Mouse (Mus musculus) cerebellum, adult 2 months (tissue): ENCODE data around the gene Rhov.

Source experiments
- CTCF ChIP-seq: fragments of 200-500 bp; IDR thresholded peaks from 2 replicates; pipeline ENCODE4 v1.5.1; 2011; ENCODE audit warnings: low read depth, mild to moderate bottlenecking, control low read depth, low read length, moderate library complexity, borderline replicate concordance; ENCODE audit not compliant: insufficient read depth
- POLR2A ChIP-seq: fragments of 200-500 bp; IDR thresholded peaks from 2 replicates; pipeline ENCODE4 v1.6.1; 2011; ENCODE audit warnings: low read length, control low read depth, borderline replicate concordance; ENCODE audit not compliant: insufficient read depth

DNA sequence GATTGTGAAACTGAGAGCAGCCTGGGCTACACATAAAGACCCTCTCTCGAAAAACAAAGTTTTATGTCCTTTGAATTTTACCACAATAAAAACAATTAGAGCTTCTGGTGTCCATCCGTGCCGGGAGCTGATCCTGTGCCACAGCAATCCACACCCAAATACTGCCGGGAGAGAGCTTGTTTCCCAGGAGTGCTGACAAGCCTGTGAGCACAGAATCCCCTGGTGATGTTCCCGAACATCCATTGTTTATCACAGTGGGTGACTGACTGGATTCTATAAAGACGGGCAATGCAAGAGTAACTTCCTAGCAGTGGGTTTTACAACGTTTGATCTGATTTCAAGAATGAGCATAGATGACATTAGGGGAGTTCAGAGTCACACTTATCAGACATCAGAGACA is 16.1 kb downstream of the Rhov start:
- TF ChIP-seq CTCF = no peak
- no peak for TF ChIP-seq POLR2A
